Mouse (Mus musculus) lung, embryonic 15.5 days (tissue): ENCODE results near the gene Prpf4. TPM values are rescaled to one million over a fixed set of nuclear protein-coding genes. Genes with fewer than 3 reads are reported as not detected.

Source experiments
- ATAC-seq: fragments of 200-750 bp; cut with Nextera tagmentation; 2 replicates; pipeline ENCODE4 v1.8.0; 2017; ENCODE audit warnings: moderate number of reproducible peaks, borderline replicate concordance; ENCODE audit not compliant: low FRiP score, low TSS enrichment; ENCODE audit errors: extremely low read depth
- H3K27ac ChIP-seq: fragments of 300-500 bp; sonication (generic); 2 replicates; pipeline ENCODE4 v1.5.1; 2015; ENCODE audit warnings: moderate library complexity, mild to moderate bottlenecking, inconsistent platforms
- H3K27me3 ChIP-seq: fragments of 300-500 bp; sonication (generic); 2 replicates; pipeline ENCODE4 v1.6.1; 2015; ENCODE audit warnings: inconsistent platforms
- H3K36me3 ChIP-seq: fragments of 300-500 bp; sonication (generic); 2 replicates; pipeline ENCODE4 v1.6.1; 2015; ENCODE audit warnings: inconsistent platforms
- H3K4me1 ChIP-seq: fragments of 300-500 bp; sonication (generic); 2 replicates; pipeline ENCODE4 v1.6.1; 2015; ENCODE audit warnings: inconsistent platforms
- H3K4me2 ChIP-seq: fragments of 300-500 bp; sonication (generic); 2 replicates; pipeline ENCODE4 v1.6.1; 2015; ENCODE audit warnings: inconsistent platforms, mild to moderate bottlenecking, moderate library complexity
- H3K4me3 ChIP-seq: fragments of 300-500 bp; sonication (generic); 2 replicates; pipeline ENCODE4 v1.5.1; 2015; ENCODE audit warnings: mild to moderate bottlenecking, inconsistent platforms
- H3K9ac ChIP-seq: fragments of 300-500 bp; sonication (generic); 2 replicates; pipeline ENCODE4 v1.6.1; 2015; ENCODE audit warnings: inconsistent platforms
- H3K9me3 ChIP-seq: fragments of 300-500 bp; sonication (generic); 2 replicates; pipeline ENCODE4 v1.6.1; 2016; ENCODE audit warnings: inconsistent platforms
- WGBS: fragments of 180-500 bp; shearing (Covaris S2); methylation state at CpG from one replicate; pipeline ENCODE4 v1.1.7; 2015; 5-methylcytosine and 5-hydroxymethylcytosine counted together
- polyA plus RNA-seq: library from polyadenylated mRNA; unstranded; fragments of >200 nt; fragmentation: Nextera tagmentation; extraction: Ambion mirVana; gene quantifications from 2 replicates; pipeline ENCODE4 v1.2.1, GENCODE M21; 2015

Prpf4 gene
- polyA plus RNA-seq, 1 experiment from 2014 or later, result 22.4 TPM

DNA sequence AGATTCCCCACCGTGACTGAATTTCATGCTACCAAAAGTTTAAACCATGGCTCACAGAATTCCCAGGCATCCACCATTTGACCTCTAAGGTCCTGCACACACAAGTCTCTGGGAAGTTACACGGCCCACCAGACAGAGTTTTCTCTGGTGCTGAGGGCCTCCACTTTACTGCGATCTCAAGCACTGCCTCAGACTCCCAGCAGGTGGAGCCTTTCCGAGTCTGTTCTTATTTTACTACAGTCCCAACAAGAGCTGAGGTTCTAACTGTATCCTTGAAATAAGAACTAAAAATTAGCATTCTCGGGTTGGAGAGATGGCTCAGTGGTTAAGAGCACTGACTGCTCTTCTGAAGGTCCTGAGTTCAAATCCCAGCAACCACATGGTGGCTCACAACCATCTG, 46.4 kb downstream of the Prpf4 start:
- 42% methylated on average over 5 of the region's 5 CpGs for WGBS

DNA sequence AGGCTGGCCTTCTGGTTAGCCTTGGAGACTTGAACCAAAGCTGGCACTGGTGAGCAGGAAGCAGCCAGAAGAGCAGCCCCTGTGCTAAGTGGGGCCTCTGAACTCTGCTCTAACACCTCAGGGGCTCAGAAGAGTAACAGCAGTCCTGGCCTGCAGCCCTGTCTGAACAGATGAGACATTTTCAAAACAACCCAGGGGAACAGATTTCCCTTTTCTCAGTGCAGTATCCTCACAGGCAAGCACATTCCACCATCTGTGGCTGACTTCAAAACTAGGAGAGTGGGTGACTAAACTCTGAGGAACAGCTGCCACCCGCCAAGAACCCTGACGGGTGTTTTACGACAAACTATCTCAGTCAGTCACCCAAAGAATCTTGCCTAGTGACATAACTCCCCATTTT, 50.5 kb downstream of the Prpf4 start:
- no peak overlapping the region for H3K4me3 ChIP-seq
- H3K27me3 ChIP-seq, result no peaks in the 10 kb centered on the region
- no peaks in the 10 kb centered on the region for H3K9me3 ChIP-seq
- 52% methylated on average over 3 of the region's 3 CpGs for WGBS
- H3K4me1 ChIP-seq, result 0 out of 2 replicates have a peak, but pooled peaks cover 3% of the 10 kb centered on the region
- H3K9ac ChIP-seq, result no peak overlapping the region
- no peak overlapping the region for H3K4me2 ChIP-seq
- no peak overlapping the region for H3K27ac ChIP-seq
- ATAC-seq, result peak; percentile 66; the same call in 1 of the 2 replicates
- H3K36me3 ChIP-seq, result no peaks in the 10 kb centered on the region; the same call in 1 of the 2 replicates

More for the DNA sequence above, 46.4 kb downstream of the Prpf4 start:
- Histone ChIP-seq H3K27me3 (no peaks in the 10 kb centered on the region), H3K27ac (no peak overlapping the region), H3K4me1 (0 out of 2 replicates have a peak, but pooled peaks cover 3% of the 10 kb centered on the region), H3K9ac (no peak overlapping the region), H3K4me3 (no peak overlapping the region), H3K9me3 (no peaks in the 10 kb centered on the region), H3K36me3 (no peaks in the 10 kb centered on the region), H3K4me2 (no peak overlapping the region)
- ATAC-seq, result no peak

GRCm38 (mm10) chr4:62460348-62460747, 51.8 kb downstream of the Prpf4 start:
- H3K4me2 ChIP-seq, result no peak overlapping the region
- no peak for ATAC-seq
- H3K9ac ChIP-seq, result no peak overlapping the region
- H3K9me3 ChIP-seq, result no peaks in the 10 kb centered on the region
- H3K27ac ChIP-seq, result no peak overlapping the region
- 0 out of 2 replicates have a peak, but pooled peaks cover 3% of the 10 kb centered on the region for H3K4me1 ChIP-seq
- 83% methylated on average over 8 of the region's 8 CpGs for WGBS
- H3K4me3 ChIP-seq, result no peak overlapping the region
- no peaks in the 10 kb centered on the region; the same call in 1 of the 2 replicates for H3K36me3 ChIP-seq
- H3K27me3 ChIP-seq, result no peaks in the 10 kb centered on the region

- no peaks in the 10 kb centered on the region; the same call in 1 of the 2 replicates for H3K36me3 ChIP-seq
- ATAC-seq, result no peak
- no peak overlapping the region for H3K27ac ChIP-seq
- 79% methylated on average over 2 of the region's 2 CpGs for WGBS
- H3K9me3 ChIP-seq, result no peaks in the 10 kb centered on the region
- no peaks in the 10 kb centered on the region for H3K27me3 ChIP-seq
- no peak overlapping the region for H3K4me2 ChIP-seq
- 0 out of 2 replicates have a peak, but pooled peaks cover 3% of the 10 kb centered on the region for H3K4me1 ChIP-seq
- H3K9ac ChIP-seq, result no peak overlapping the region
- no peak overlapping the region for H3K4me3 ChIP-seq
Observed at GRCm38 (mm10) chr4:62463124-62463523, 54.5 kb downstream of the Prpf4 start.

- Histone ChIP-seq H3K4me3 (no peak overlapping the region), H3K9ac (no peak overlapping the region), H3K27ac (no peak overlapping the region), H3K4me2 (no peak overlapping the region), H3K36me3 (no peaks in the 10 kb centered on the region; the same call in 1 of the 2 replicates), H3K4me1 (peaks cover 5% of the 10 kb centered on the region; the same call in 1 of the 2 replicates), H3K9me3 (no peaks in the 10 kb centered on the region), H3K27me3 (no peaks in the 10 kb centered on the region)
- ATAC-seq, result no peak
- 88% methylated on average over 1 of the region's 1 CpGs for WGBS
Observed at GRCm38 (mm10) chr4:62468158-62468557, 59.6 kb downstream of the Prpf4 start.

DNA sequence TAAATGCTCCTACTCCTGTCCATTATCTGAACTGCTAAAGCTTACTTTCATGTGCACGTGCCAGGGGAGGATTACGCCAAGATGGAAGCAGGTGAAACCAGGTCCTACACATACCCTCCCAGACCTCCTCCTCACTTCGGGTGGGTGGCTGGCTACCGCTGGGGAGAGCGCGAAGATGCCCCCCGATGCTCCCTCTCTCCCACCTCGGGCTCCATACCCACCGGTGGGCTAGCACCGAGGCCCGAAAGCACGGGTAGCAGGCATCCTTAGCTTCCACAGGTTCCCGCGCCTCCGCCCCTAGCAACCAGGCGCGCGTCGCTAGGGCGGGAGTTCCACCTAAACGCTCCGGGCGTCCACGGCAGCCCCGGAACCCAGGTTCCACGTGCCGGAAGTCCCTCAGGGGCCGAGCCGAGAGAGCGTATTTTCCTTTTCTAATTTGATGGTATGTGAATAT, 62.0 kb downstream of the Prpf4 start, which contains the start of gene Wdr31:
Wdr31 (minus strand) TSS at position 299 of the 454 bp plus-strand sequence.
- H3K36me3 ChIP-seq, result no peaks in the 10 kb centered on the region
- peak within 1 kb of the TSS; percentile 70 for H3K9ac ChIP-seq
- H3K4me2 ChIP-seq, result peak within 1 kb of the TSS; percentile 90
- H3K4me3 ChIP-seq, result peak within 1 kb of the TSS; percentile 79
- no peaks in the 10 kb centered on the region for H3K27me3 ChIP-seq
- WGBS, result under 1% methylated on average over 30 of the region's 30 CpGs
- H3K27ac ChIP-seq, result 0 out of 2 replicates have a peak within 1 kb of the TSS, but pooled peaks have one; percentile 6
- ATAC-seq, result peak; percentile 89
- H3K4me1 ChIP-seq, result peaks cover 5% of the 10 kb centered on the region; the same call in 1 of the 2 replicates
- no peaks in the 10 kb centered on the region for H3K9me3 ChIP-seq

DNA sequence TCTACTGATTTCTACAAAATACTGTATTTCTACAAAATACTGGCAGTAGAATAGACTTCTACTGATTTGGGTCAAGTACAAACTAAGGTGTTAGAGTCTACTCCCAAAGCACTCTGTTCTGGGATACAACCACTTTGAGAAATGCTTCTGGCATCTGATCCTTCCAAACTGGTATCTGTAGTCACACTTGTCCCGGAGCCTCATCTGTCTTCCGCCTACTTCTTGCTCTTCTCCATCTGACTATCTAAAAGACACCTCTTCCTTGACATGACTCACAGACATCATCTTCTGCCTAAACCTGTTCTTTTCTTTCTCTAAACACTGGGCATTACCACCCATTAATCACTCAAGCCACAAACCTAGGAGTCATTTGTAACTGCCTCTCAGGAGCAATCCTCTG, 63.5 kb downstream of the Prpf4 start:
- WGBS, result 83% methylated on average over 2 of the region's 2 CpGs
- Histone ChIP-seq H3K36me3 (no peaks in the 10 kb centered on the region), H3K27me3 (no peaks in the 10 kb centered on the region), H3K27ac (no peak overlapping the region), H3K4me2 (no peak overlapping the region), H3K4me3 (no peak overlapping the region), H3K9ac (no peak overlapping the region), H3K4me1 (peaks cover 8% of the 10 kb centered on the region; the same call in 1 of the 2 replicates), H3K9me3 (no peaks in the 10 kb centered on the region)
- ATAC-seq, result no peak

- H3K4me1 ChIP-seq, result peaks cover 17% of the 10 kb centered on the region
- H3K4me3 ChIP-seq, result no peak overlapping the region
- H3K36me3 ChIP-seq, result no peaks in the 10 kb centered on the region
- peak overlapping the region; percentile 76 for H3K27ac ChIP-seq
- ATAC-seq, result no peak
- no peaks in the 10 kb centered on the region for H3K9me3 ChIP-seq
- no peak overlapping the region for H3K9ac ChIP-seq
- no peaks in the 10 kb centered on the region for H3K27me3 ChIP-seq
- no peak overlapping the region for H3K4me2 ChIP-seq
- 60% methylated on average over 2 of the region's 2 CpGs for WGBS
Observed at GRCm38 (mm10) chr4:62475131-62475530, 66.5 kb downstream of the Prpf4 start.

DNA sequence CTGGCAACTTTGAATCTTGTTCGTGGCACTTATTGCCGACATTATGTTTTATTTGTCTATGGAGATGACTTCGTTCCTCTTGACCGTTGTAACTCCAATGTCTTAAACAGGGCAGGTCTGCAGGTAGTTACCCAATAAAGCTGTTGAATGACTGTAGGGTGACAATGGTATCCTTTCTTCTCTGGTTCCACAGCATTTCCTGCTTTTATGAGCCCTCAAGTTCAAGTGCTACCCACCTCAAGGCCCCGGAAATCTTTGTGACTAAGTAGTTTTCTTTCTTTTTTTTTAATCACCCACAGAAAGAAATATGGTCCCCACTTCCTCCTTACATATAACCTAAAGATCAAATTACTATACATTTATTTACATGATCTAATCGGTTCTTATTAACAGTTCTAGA, 67.2 kb downstream of the Prpf4 start:
- ATAC-seq, result no peak
- WGBS, result 52% methylated on average over 6 of the region's 6 CpGs
- Histone ChIP-seq H3K36me3 (no peaks in the 10 kb centered on the region), H3K4me3 (no peak overlapping the region), H3K4me2 (no peak overlapping the region; the same call in 1 of the 2 replicates), H3K27me3 (no peaks in the 10 kb centered on the region), H3K9ac (no peak overlapping the region), H3K9me3 (no peaks in the 10 kb centered on the region), H3K27ac (peak overlapping the region; percentile 76), H3K4me1 (peaks cover 14% of the 10 kb centered on the region)

Other genes with a start within 250 kb of the Prpf4 start
- gene Zfp37, start 177.8 kb upstream of the Prpf4 start, polyA plus RNA-seq, result 8.7 and 9.3 TPM in 2 replicates
- gene Slc31a2, start 146.2 kb upstream of the Prpf4 start, polyA plus RNA-seq, result 18.1 and 22.4 TPM in 2 replicates
- 24.9 and 25.2 TPM in 2 replicates for gene Fkbp15, start 48.2 kb upstream of the Prpf4 start, polyA plus RNA-seq
- gene Slc31a1, start 48.1 kb upstream of the Prpf4 start, polyA plus RNA-seq, result 48.3 and 51.7 TPM in 2 replicates
- 152 and 158 TPM in 2 replicates for gene Cdc26, start 155 bp upstream of the Prpf4 start, polyA plus RNA-seq
- 0.14 TPM in 1 of 2 replicates, not detected in the other for gene Rnf183, start 26.5 kb downstream of the Prpf4 start, polyA plus RNA-seq
- 12.9 and 13.0 TPM in 2 replicates for gene Wdr31, start 62.1 kb downstream of the Prpf4 start, polyA plus RNA-seq
- gene Bspry, start 71.3 kb downstream of the Prpf4 start, polyA plus RNA-seq, result 36.7 and 44.0 TPM in 2 replicates
- 18.6 and 21.1 TPM in 2 replicates for gene Hdhd3, start 94.7 kb downstream of the Prpf4 start, polyA plus RNA-seq
- gene Alad, start 111.1 kb downstream of the Prpf4 start, polyA plus RNA-seq, result 116 and 117 TPM in 2 replicates
- gene Pole3, start 116.3 kb downstream of the Prpf4 start, polyA plus RNA-seq, result 89.5 and 90.2 TPM in 2 replicates
- gene 4933430I17Rik, start 116.6 kb downstream of the Prpf4 start, polyA plus RNA-seq, result 0.47 and 0.72 TPM in 2 replicates
- 52.8 and 53.5 TPM in 2 replicates for gene Rgs3, start 151.1 kb downstream of the Prpf4 start, polyA plus RNA-seq